8 mouse cellular contexts compared by ENCODE assay signal in the genomic region with DNA sequence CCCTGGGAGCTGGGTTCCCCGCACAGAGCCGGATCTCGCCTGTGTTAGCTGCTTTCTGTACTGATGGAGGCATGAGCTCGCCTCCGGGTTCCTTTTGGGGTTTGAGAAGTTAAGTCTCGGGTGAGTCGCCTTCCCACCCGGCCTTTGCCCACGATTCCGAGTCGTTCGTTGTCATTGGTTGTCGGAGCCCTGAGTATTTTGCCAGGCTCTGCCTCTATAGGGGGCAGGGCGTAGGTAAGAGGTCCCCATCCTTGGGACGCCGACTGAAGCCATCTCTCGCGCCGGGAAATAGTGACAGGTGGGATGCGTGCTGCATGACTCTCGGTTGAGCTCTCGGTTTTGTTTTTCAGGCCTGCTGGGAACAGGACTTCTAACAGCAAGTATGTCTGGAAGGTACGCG. TPM values are rescaled to one million over a fixed set of nuclear protein-coding genes. Genes with fewer than 3 reads are reported as not detected.
DNase-seq lines count a peak whose midpoint lies in the region; ATAC-seq lines count a peak whose summit lies in the region.

No protein-coding gene starts in this region.

- peak; percentile 33; the same call in 1 of the 2 replicates for ATAC-seq in neural tube, embryonic 11.5 days (ENCODE audit: insufficient read depth, low FRiP score, low TSS enrichment)
- ATAC-seq in granulocyte monocyte progenitor cell, adult 5-6 weeks (replicated peaks; ENCODE audit: poor library complexity, severe bottlenecking), result peak; percentile 33

- peak overlapping the region; percentile 98 for H3K4me3 ChIP-seq in neural tube, embryonic 11.5 days (ENCODE audit: low read depth, low read length)

- H3K4me2 ChIP-seq in neural tube, embryonic 11.5 days (ENCODE audit: low read depth), result peak overlapping the region; percentile 57

- peak; percentile 28 for DNase-seq in embryo, embryonic 10 days (ENCODE audit: low spot score)
- no peak for DNase-seq in embryo, embryonic 9.5 days (ENCODE audit: extremely low spot score)
- no peak for DNase-seq in neural tube, embryonic 11.5 days (ENCODE audit: low spot score)
- no peak for DNase-seq in neural tube, embryonic 10.5 days (ENCODE audit: extremely low spot score, low spot score)
- DNase-seq in lung, postnatal 10 days, result peak; percentile 45
- no peak for DNase-seq in adrenal gland, postnatal 4 days (ENCODE audit: low spot score in 2 of 2)
- DNase-seq in embryo, embryonic 11 days, result no peak

- peaks cover 11% of the 10 kb centered on the region for H3K4me1 ChIP-seq in neural tube, embryonic 11.5 days (ENCODE audit: control insufficient read depth, insufficient read depth, low read length)

- H3K9me3 ChIP-seq in neural tube, embryonic 11.5 days (ENCODE audit: control insufficient read depth, low read length), result no peaks in the 10 kb centered on the region

- WGBS in neural tube, embryonic 11.5 days, result under 1% methylated on average over 24 of the region's 24 CpGs

- peak overlapping the region; percentile 79 for H3K27ac ChIP-seq in neural tube, embryonic 11.5 days (ENCODE audit: low read depth, low read length)

- peaks cover 13% of the 10 kb centered on the region for H3K36me3 ChIP-seq in neural tube, embryonic 11.5 days (ENCODE audit: control insufficient read depth, insufficient read depth, low read length)

- no peaks in the 10 kb centered on the region for H3K27me3 ChIP-seq in neural tube, embryonic 11.5 days (ENCODE audit: control insufficient read depth, insufficient read depth, low read length)

- peak overlapping the region; percentile 98 for H3K9ac ChIP-seq in neural tube, embryonic 11.5 days (ENCODE audit: low read length)

RNA-seq across cellular contexts. Expression of a gene that starts 0.5 kb away (rescaled TPM):
- 780 and 838 TPM in 2 replicates for polyA plus RNA-seq in neural tube, embryonic 11.5 days (2014; fragmentation: Nextera tagmentation; extraction: Ambion mirVana)
- 3,504 and 3,720 TPM in 2 replicates for total RNA-seq in granulocyte monocyte progenitor cell, adult 5-6 weeks (2014; fragmentation: Nextera tagmentation)
- 2,270 and 2,292 TPM in 2 replicates for total RNA-seq in granulocyte monocyte progenitor cell, adult 5-6 weeks (2017)
- total RNA-seq in adrenal gland, postnatal 4 days (2021), result 100 to 1,000 TPM; 781 to 843 TPM

RNA-seq across cellular contexts. Expression of a gene that starts 0.8 kb away (rescaled TPM):
- polyA plus RNA-seq in neural tube, embryonic 11.5 days (2014; fragmentation: Nextera tagmentation; extraction: Ambion mirVana), result 4.4 and 5.0 TPM in 2 replicates
- 0.81 TPM in 1 of 2 replicates, not detected in the other for total RNA-seq in granulocyte monocyte progenitor cell, adult 5-6 weeks (2014; fragmentation: Nextera tagmentation)
- total RNA-seq in granulocyte monocyte progenitor cell, adult 5-6 weeks (2017), result 2.4 and 5.6 TPM in 2 replicates
- 1 to 10 TPM; 2.5 to 3.6 TPM for total RNA-seq in adrenal gland, postnatal 4 days (2021)

RNA-seq across cellular contexts. Expression of a gene that starts 5.5 kb away (rescaled TPM):
- 2.5 and 3.8 TPM in 2 replicates for polyA plus RNA-seq in neural tube, embryonic 11.5 days (2014; fragmentation: Nextera tagmentation; extraction: Ambion mirVana)
- 3.6 and 8.5 TPM in 2 replicates for total RNA-seq in granulocyte monocyte progenitor cell, adult 5-6 weeks (2014; fragmentation: Nextera tagmentation)
- 3.3 and 3.5 TPM in 2 replicates for total RNA-seq in granulocyte monocyte progenitor cell, adult 5-6 weeks (2017)
- 10 to 100 TPM; 14.1 to 15.1 TPM for total RNA-seq in adrenal gland, postnatal 4 days (2021)

Comparison
In these comparisons a context has a peak if more than half of its experiments do, and no peak if none do; other contexts are left out.
1. DNase-seq: peak in embryo, embryonic 10 days (single experiment) and lung, postnatal 10 days (single experiment); none in embryo, embryonic 9.5 days (single experiment), neural tube, embryonic 11.5 days (single experiment), neural tube, embryonic 10.5 days (single experiment), adrenal gland, postnatal 4 days (0 of 2) and embryo, embryonic 11 days (single experiment).